Mouse (Mus musculus) forebrain, embryonic 10.5 days (tissue): ENCODE results near the gene Zfp777. TPM values are rescaled to one million over a fixed set of nuclear protein-coding genes. Genes with fewer than 3 reads are reported as not detected.
A peak's percentile ranks its signal among the peaks of the same experiment; 100 is the strongest.

Experiments used
- DNase-seq: peaks from one replicate; pipeline ENCODE4 v3.0.0-alpha.2; 2017; ENCODE audit warnings: low spot score; ENCODE audit errors: extremely low spot score
- H3K27ac ChIP-seq: fragments of 300-500 bp; sonication (generic); 2 replicates; pipeline ENCODE4 v1.5.1; 2016; ENCODE audit warnings: mild to moderate bottlenecking
- H3K27me3 ChIP-seq: fragments of 300-500 bp; sonication (generic); 2 replicates; pipeline ENCODE4 v1.6.1; 2016; ENCODE audit warnings: mild to moderate bottlenecking; ENCODE audit not compliant: poor library complexity, severe bottlenecking
- H3K36me3 ChIP-seq: fragments of 300-500 bp; sonication (generic); replicated peaks from 2 replicates; pipeline ENCODE4 v1.6.1; 2016; ENCODE audit warnings: mild to moderate bottlenecking, moderate library complexity
- H3K4me1 ChIP-seq: fragments of 300-500 bp; sonication (generic); 2 replicates; pipeline ENCODE4 v1.6.1; 2016
- H3K4me3 ChIP-seq: fragments of 300-500 bp; sonication (generic); 2 replicates; pipeline ENCODE4 v1.5.1; 2016; ENCODE audit warnings: mild to moderate bottlenecking, moderate library complexity
- H3K9me3 ChIP-seq: fragments of 300-500 bp; sonication (generic); 2 replicates; pipeline ENCODE4 v1.6.1; 2016; ENCODE audit warnings: mild to moderate bottlenecking, moderate library complexity
- WGBS: fragments of 180-500 bp; shearing (Covaris S2); methylation state at CpG from one replicate; pipeline ENCODE4 v1.1.7; 2016; 5-methylcytosine and 5-hydroxymethylcytosine counted together
- polyA plus RNA-seq: library from polyadenylated mRNA; unstranded; fragments of >200 nt; fragmentation: Nextera tagmentation; extraction: Ambion mirVana; gene quantifications from 2 replicates; pipeline ENCODE4 v1.2.1, GENCODE M21; 2016

Zfp777 gene
- polyA plus RNA-seq = 10.0 and 11.3 TPM in 2 replicates

GRCm38 (mm10) chr6:48048426-48049272 lies at the start of gene Zfp777:
Zfp777 (minus strand) TSS chr6:48048911.
- peak within 1 kb of the TSS; percentile 93 for H3K27ac ChIP-seq
- peaks cover 18% of the 10 kb centered on the region for H3K36me3 ChIP-seq
- under 1% methylated on average over 82 of the region's 82 CpGs for WGBS
- no peaks in the 10 kb centered on the region for H3K9me3 ChIP-seq
- H3K4me1 ChIP-seq = peaks cover 26% of the 10 kb centered on the region
- DNase-seq = peak; percentile 81
- no peaks in the 10 kb centered on the region for H3K27me3 ChIP-seq
- H3K4me3 ChIP-seq = peak within 1 kb of the TSS; percentile 80

GRCm38 (mm10) chr6:48086957-48087715 lies 38.4 kb upstream of the Zfp777 start:
- H3K27ac ChIP-seq = no peak overlapping the region
- no peak for DNase-seq
- H3K36me3 ChIP-seq = peaks cover 26% of the 10 kb centered on the region
- WGBS = 38% methylated on average over 14 of the region's 14 CpGs
- peak overlapping the region; percentile 90 for H3K4me3 ChIP-seq
- no peaks in the 10 kb centered on the region for H3K27me3 ChIP-seq
- H3K9me3 ChIP-seq = no peaks in the 10 kb centered on the region
- H3K4me1 ChIP-seq = peaks cover 16% of the 10 kb centered on the region

GRCm38 (mm10) chr6:48086471-48086878 lies 37.8 kb upstream of the Zfp777 start, which contains the start of gene Zfp746:
Zfp746 (minus strand) TSS chr6:48086593.
- H3K27me3 ChIP-seq = no peaks in the 10 kb centered on the region
- H3K4me1 ChIP-seq = peaks cover 16% of the 10 kb centered on the region
- under 1% methylated on average over 53 of the region's 53 CpGs for WGBS
- H3K4me3 ChIP-seq = peak within 1 kb of the TSS; percentile 90
- peaks cover 33% of the 10 kb centered on the region for H3K36me3 ChIP-seq
- no peaks in the 10 kb centered on the region for H3K9me3 ChIP-seq
- peak within 1 kb of the TSS; percentile 97 for H3K27ac ChIP-seq
- peak; percentile 87 for DNase-seq

DNA sequence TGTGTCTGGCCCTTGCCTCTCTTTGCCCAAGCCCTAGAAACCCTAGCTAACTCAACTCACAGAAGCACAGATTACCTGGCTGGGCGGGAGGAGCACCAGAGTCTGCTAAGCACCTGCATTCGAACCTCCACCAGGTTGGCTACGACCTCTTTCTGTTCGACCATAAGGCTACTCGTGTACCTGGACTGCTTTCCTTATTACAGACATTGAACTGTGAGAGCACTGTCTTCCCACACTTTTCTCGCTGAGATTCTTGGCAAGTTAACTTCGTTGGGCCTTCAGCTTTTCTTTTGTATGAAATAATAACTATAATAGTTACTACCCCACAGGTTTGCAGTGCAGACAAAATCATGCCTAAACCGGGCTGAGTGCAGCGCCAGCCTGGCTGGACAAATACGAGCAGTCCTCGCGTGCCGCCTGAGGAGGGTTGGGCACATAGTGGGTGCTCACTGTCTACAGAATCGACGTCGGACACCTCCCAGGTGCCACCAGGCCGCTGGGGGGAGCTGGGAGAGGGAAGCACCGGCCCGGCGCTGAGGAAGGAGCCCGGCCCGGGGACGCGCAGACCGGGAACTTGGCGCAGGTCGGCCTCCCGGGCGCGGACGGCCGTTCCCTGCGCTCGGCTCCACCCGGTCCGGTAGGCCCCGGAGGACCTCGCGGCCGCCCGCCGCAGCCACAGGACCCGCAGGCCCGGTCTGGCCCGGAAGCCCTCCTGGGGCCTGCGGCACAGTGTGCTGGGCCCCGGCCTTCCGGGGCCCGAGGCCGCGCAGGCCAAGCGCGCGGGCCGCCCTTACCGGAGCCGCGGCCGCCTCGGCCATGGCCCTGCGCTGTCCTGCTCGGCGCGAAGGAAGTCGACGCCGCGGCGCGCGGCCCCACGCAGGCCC lies 37.1 kb upstream of the Zfp777 start:
- Histone ChIP-seq H3K4me1 (peaks cover 16% of the 10 kb centered on the region), H3K27me3 (no peaks in the 10 kb centered on the region), H3K9me3 (no peaks in the 10 kb centered on the region), H3K36me3 (peaks cover 40% of the 10 kb centered on the region), H3K4me3 (peak overlapping the region; percentile 90), H3K27ac (peak overlapping the region; percentile 97)
- 2% methylated on average over 68 of the region's 72 CpGs for WGBS
- DNase-seq = peak; percentile 60

DNA sequence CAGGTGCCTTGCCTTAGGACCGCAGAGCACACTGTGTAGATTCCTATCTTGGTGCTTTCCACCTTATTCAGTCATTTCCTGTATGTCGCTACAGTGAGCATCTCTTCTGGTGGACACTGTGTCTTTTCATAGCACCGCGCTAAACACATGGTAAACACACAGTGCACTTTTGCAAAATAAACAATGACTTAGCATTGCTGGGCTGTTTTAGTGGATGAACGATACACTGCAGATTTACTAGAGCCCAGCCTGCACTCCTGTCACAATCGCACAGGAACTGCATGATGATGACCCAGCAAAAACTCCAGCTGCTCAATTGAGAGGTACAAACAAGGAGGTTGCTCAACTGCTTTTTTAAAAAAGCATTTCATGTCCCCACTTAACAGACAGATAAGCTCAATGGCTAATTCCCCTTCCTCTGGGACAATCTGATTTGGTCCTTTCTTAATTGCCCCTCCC lies 35.1 kb upstream of the Zfp777 start:
- 97% methylated on average over 6 of the region's 6 CpGs for WGBS
- Histone ChIP-seq H3K4me3 (no peak overlapping the region), H3K4me1 (peaks cover 16% of the 10 kb centered on the region), H3K9me3 (no peaks in the 10 kb centered on the region), H3K36me3 (peaks cover 60% of the 10 kb centered on the region), H3K27ac (no peak overlapping the region), H3K27me3 (no peaks in the 10 kb centered on the region)
- no peak for DNase-seq

DNA sequence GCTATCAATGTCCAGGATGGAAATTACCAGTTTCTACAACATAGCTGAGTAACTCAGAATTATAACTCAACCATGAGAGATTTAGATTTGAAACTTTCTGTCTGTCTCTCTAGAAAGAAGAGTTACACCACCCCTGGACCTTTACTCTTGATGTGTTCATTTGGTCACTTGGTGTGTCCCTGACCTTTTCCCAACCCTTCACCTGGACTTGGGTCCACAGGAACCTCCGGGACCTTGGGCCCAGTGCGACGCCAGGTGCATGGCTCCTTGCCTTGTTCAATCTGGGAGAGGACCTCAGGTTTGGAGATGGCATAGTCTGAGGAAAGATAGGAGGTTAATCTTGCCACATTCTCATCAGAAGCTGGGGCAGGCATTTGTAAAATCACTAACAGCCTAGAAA lies 33.2 kb upstream of the Zfp777 start:
- WGBS = 97% methylated on average over 3 of the region's 3 CpGs

GRCm38 (mm10) chr6:48081021-48081420 lies 32.3 kb upstream of the Zfp777 start:
- 89% methylated on average over 5 of the region's 5 CpGs for WGBS
- no peaks in the 10 kb centered on the region for H3K9me3 ChIP-seq
- peaks cover 88% of the 10 kb centered on the region for H3K36me3 ChIP-seq
- no peaks in the 10 kb centered on the region for H3K27me3 ChIP-seq
- DNase-seq = no peak
- H3K4me3 ChIP-seq = no peak overlapping the region
- no peak overlapping the region for H3K27ac ChIP-seq
- peaks cover 12% of the 10 kb centered on the region for H3K4me1 ChIP-seq

More for the DNA sequence above, 33.2 kb upstream of the Zfp777 start:
- peaks cover 16% of the 10 kb centered on the region for H3K4me1 ChIP-seq
- H3K27ac ChIP-seq = no peak overlapping the region
- no peak overlapping the region for H3K4me3 ChIP-seq
- DNase-seq = no peak
- no peaks in the 10 kb centered on the region for H3K27me3 ChIP-seq
- peaks cover 78% of the 10 kb centered on the region for H3K36me3 ChIP-seq
- H3K9me3 ChIP-seq = no peaks in the 10 kb centered on the region

DNA sequence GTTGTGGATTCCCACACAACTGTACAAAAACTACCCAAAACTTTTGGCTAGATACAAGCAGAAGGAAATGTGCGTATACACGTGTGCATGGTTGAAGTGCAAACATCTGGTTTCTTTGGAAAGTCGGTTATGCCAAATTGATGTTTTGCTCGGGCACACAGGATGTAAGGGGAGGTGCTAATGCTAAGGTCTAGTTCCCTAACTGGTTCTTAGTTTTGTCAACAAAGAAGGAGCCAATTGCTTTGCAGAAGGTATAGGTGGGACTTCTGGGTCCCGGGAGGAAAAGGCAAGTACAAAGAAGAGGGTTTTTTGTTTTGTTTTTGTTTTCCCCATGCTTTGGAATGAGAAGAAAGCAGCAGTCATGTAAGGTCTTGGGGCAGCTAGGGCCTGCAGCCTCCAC lies 24.6 kb upstream of the Zfp777 start:
- H3K4me3 ChIP-seq = no peak overlapping the region
- H3K27me3 ChIP-seq = no peaks in the 10 kb centered on the region
- H3K27ac ChIP-seq = no peak overlapping the region
- DNase-seq = no peak
- H3K4me1 ChIP-seq = no peaks in the 10 kb centered on the region
- no peaks in the 10 kb centered on the region for H3K9me3 ChIP-seq
- 89% methylated on average over 5 of the region's 5 CpGs for WGBS
- peaks cover 92% of the 10 kb centered on the region for H3K36me3 ChIP-seq

GRCm38 (mm10) chr6:48067492-48067891 lies 18.8 kb upstream of the Zfp777 start:
- no peak overlapping the region for H3K4me3 ChIP-seq
- no peaks in the 10 kb centered on the region for H3K4me1 ChIP-seq
- peaks cover 92% of the 10 kb centered on the region for H3K36me3 ChIP-seq
- no peak for DNase-seq
- H3K27ac ChIP-seq = no peak overlapping the region
- no peaks in the 10 kb centered on the region for H3K27me3 ChIP-seq
- no peaks in the 10 kb centered on the region for H3K9me3 ChIP-seq
- WGBS = 94% methylated on average over 3 of the region's 3 CpGs

- no peak for DNase-seq
- no peaks in the 10 kb centered on the region for H3K4me1 ChIP-seq
- no peaks in the 10 kb centered on the region for H3K27me3 ChIP-seq
- H3K27ac ChIP-seq = no peak overlapping the region
- WGBS = 93% methylated on average over 6 of the region's 6 CpGs
- H3K36me3 ChIP-seq = peaks cover 94% of the 10 kb centered on the region
- H3K4me3 ChIP-seq = no peak overlapping the region
- H3K9me3 ChIP-seq = no peaks in the 10 kb centered on the region
Observed at GRCm38 (mm10) chr6:48065587-48066075, 16.9 kb upstream of the Zfp777 start.

DNA sequence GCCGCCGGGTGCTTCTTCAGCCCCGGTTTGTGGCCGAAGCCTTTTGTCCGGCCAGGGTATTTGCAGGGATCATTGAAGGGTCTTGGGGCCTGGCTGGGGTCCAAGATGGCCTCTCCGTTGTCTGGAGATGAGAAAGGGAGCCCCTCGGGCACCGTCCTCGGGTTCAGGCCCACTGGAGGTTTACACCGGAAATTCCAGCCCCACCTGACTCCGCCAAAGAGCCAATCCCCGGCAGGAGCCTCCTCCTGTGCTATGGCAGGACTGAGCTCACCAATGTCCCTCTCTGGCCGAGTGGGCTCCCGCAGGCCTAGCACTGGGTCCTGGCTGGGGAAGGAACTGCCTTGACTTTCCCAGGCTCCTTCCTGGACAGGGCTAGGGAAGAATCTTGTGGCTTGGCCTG lies 15.7 kb upstream of the Zfp777 start:
- peaks cover 86% of the 10 kb centered on the region for H3K36me3 ChIP-seq
- no peaks in the 10 kb centered on the region for H3K27me3 ChIP-seq
- no peak overlapping the region for H3K27ac ChIP-seq
- no peaks in the 10 kb centered on the region for H3K4me1 ChIP-seq
- DNase-seq = no peak
- H3K4me3 ChIP-seq = no peak overlapping the region
- WGBS = 96% methylated on average over 14 of the region's 14 CpGs
- H3K9me3 ChIP-seq = no peaks in the 10 kb centered on the region

DNA sequence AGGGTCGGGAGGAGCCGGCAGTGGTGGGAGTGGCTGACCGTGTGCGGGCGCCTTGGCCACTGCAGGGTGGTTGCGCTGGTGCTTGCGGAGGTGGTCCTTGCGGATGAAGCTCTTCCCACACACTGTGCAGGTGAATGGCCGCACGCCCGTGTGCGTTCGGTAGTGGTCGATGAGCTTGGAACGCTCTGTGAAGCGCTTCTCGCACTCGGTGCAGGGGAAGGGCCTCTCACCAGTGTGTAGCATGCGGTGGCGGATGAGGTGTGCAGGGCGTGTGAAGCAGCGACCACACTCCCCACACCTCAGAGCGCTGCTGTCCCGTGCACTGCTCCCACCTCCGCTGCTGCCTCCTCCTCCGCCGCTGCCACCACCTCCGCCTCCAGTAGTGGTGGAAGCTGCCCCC lies 15.2 kb upstream of the Zfp777 start:
- no peak for DNase-seq
- Histone ChIP-seq H3K27ac (no peak overlapping the region), H3K9me3 (no peaks in the 10 kb centered on the region), H3K4me3 (no peak overlapping the region), H3K4me1 (no peaks in the 10 kb centered on the region), H3K36me3 (peaks cover 81% of the 10 kb centered on the region), H3K27me3 (no peaks in the 10 kb centered on the region)
- WGBS = 93% methylated on average over 28 of the region's 28 CpGs
